Mouse (Mus musculus) spleen, postnatal 4 days (tissue): Measurements from ENCODE around the gene Cdh4.

Source experiments
- DNase-seq, 2 experiments: peaks; one replicate each; pipeline ENCODE4 v3.0.0; 2022; ENCODE audit warnings: low spot score in 2 of 2

The Cdh4 gene

DNA sequence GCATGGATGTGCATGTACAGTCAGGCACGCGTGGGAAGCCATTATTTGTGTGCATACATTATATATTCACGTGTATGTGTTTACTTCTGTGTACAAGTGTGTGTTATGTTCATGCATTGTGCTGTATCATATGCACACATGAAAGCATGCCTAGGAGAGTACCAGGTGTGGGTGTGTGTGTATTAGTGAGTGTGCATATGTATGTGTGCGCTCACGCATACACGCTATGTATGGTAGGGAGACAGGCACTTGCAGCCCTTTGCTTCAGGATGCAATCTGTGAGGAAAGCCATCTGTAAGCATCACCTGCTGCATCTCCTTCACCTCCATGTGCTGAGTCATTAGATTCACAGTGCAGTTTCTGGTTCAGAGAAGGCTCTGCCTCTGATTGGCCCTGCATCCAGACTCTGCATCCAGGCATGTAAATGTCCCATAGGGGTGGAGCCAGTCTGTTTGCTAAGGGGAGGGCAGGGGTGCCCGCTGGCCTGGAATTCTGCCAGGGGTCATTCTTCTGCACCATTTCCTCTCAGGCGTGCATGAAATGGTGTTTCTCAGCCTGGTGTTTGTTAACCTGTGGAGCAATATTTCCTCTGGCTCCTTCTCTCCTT, 25.7 kb downstream of the Cdh4 start:
- no peak for DNase-seq

GRCm38 (mm10) chr2:179476622-179477021, 34.4 kb downstream of the Cdh4 start:
- no peak for DNase-seq

DNA sequence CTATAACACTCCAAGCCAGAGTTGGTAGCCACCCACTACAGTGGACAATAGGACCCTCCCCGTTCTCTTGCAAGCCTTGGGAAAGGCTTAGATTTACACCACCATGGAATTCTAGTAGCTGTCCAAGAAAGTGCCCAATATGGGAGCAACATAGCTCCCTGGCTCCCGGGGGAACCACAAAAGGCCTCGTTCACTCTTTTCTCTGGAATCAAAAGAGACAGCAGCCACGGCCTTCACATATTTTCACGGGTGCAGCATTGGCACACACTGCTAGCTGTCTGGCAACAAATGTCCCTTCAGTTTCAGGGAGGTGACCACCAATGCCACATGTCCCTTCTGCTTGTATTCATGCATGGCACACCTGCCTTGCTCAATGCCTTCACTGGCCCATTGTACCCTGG, 38.6 kb downstream of the Cdh4 start:
- DNase-seq, result no peak

DNA sequence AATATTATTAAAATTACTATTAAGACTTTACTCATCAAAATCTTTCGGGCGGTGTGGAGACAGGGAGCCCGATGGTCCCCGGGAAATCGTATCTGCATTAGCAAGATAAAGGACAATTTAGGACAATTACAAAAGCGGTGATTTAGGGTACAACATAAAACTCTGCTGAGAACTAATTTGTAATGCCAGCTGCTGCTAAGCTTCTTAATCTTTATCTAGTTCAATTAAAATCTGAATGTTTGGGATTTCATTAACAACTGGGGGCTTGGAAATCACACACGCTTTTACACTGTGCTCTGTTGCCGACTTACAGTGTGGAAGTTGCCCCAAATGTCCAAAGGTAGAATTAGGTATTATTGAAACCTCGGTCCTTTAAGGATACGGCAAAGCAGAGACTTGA, 39.1 kb downstream of the Cdh4 start:
- no peak for DNase-seq

DNA sequence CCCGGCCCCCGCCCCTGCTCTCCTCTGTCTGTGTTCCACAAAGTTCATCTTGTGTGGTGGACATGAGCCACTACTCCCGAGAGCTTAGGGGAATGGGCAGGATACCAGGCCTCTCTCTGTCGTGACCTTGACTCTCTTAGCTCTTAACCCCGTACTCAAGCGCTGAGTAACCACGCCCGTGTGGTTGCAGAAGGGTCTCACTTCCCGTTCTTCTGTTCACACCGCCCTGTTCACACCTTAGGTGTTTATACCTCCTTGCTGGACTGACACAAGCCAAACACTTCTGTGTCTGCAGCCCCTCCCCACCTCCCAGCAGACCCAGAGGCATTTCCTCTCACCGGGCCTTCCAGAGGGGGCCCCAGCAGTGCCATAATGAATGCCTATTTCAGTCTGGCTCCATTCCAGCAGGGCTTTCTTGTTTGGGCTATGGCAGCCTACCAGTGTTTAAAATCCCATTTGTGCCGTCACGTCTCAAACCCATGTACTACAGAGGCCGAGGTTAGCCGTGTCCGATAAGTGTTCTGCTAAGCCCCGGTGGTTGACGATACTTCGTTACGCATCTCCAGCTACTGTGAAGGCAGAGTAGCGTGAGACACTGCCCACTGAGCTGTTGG, 46.4 kb downstream of the Cdh4 start:
- no peak for DNase-seq

DNA sequence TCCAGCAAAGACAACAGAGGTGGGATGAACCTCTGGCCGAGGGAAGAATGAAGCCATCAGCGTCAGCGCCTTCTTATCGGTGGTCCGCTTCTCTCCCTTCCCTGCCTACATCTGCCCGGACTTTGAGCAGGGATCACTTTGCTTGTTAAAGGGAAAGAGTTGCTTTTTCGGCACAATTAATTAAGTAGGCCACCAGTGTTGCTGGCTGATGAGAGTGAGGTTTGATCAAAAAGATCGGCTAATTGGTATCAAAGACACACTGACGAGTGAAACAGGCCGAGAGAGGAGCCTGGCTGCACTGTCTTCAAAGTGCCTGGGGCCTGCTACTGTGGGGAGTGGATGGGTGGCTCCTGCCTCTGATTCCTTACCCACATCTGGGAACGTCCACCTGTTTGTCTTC, 49.7 kb downstream of the Cdh4 start:
- DNase-seq, result no peak

GRCm38 (mm10) chr2:179494276-179494675, 52.0 kb downstream of the Cdh4 start:
- no peak for DNase-seq

GRCm38 (mm10) chr2:179510439-179510838, 68.2 kb downstream of the Cdh4 start:
- no peak for DNase-seq

DNA sequence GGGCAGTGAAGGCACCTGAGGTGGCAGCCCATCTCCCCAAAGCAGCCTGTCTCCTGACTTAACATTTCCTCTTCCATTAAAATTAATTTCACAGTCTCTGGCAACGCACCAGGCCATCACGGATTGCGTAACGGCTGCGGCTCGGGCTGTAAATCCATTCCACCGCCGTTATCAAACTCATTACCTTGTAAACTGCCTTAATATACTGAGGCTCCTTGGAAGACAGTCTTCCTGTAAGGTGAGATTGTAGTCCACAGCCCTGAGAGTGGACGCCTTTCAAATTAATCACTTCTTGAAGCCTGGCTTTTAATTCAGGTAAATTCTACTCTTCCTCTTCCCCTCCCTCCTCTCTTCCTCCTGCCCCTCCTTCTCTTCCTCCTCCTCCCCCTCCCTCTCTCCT, 74.3 kb downstream of the Cdh4 start:
- DNase-seq, result no peak

DNA sequence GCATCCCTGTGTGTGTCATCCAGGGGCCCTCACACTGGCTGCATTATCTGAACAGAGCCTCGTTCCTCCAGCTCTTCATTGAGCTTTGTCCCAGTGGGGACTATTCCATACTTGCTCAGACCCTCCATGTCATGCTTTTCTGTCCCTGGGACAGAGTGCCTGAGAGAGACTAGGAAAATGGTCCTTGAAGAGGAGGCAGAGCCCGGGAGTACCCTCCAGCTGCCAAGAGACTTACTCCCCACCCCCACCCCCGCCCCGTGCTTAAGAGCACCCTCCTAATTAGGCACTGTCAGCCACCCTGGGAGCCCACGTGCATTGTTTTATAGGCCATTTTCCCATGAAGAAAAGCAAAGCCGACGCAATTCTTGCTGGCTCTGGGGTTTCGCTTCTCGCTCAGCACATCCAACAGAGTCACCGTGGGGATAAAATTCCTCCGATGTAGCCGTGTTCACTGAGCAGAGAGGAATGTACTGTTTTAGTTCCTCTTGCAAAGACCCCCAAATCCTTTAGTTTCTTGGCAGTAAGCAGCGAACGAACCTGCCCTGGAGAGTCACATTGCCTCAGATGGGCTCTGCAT, 76.3 kb downstream of the Cdh4 start:
- no peak for DNase-seq

DNA sequence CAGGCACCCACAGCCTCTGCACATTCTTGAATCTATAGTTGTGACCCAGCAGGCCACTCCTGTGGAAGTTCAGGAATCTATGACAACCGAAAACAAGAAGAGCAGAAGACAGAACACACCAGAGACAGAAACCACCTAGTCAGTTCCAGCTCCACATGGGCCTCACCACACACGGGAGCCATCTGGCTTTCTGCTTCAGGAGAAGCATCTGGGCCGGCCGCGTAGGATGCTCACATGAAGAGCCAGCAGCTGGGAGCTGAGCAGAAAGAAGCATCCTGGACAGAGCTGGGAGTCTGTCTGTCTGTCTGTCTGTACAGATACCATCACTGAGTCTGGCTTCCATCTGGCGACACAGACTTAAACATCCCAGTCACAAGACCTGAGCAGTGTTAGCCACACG, 76.9 kb downstream of the Cdh4 start:
- DNase-seq, result no peak

- no peak for DNase-seq
These were observed 77.7 kb downstream of the Cdh4 start for GRCm38 (mm10) chr2:179519931-179520330.

DNA sequence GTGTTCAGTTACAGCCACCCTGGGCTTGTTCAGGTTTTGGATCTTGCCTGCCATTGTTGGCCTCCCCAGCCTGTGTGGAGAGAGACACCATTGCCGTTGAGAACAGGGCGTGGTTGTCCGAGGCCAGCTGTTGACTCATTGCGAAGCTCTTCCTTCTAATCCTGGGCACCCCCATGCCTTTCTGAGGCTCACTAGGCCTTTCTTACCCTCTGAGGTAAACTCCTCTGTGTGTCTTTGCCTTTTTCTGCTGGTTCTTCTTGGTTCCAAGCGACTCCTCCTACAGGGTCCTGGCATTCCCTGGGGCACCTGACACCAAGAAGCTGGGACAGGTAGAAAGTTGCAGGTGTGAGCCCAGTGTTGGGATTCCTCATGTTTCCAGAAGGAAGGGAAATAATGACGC, 78.7 kb downstream of the Cdh4 start:
- no peak for DNase-seq

DNA sequence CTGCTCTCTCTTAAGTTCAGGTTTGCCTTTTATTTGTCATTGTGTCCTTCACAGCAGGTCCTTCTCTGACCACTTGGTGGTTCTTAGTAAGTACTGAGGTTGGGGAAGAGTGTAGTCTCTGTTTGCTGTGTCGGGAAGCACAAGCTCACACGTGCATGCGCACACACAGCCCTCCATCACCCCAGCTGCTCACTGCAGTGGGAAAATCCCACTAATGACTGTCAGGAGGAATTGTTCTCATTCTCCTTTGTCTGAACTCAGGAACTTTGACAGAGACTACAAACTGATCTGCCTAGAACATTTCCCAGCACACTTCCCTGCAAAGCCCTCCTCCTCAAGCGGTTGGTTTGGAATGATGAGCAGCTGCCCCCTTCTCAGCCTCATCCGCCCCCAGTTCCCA, 79.2 kb downstream of the Cdh4 start:
- DNase-seq, result no peak

GRCm38 (mm10) chr2:179522141-179522540, 79.9 kb downstream of the Cdh4 start:
- no peak for DNase-seq

- no peak for DNase-seq
These were observed 84.7 kb downstream of the Cdh4 start for GRCm38 (mm10) chr2:179526976-179527375.

DNA sequence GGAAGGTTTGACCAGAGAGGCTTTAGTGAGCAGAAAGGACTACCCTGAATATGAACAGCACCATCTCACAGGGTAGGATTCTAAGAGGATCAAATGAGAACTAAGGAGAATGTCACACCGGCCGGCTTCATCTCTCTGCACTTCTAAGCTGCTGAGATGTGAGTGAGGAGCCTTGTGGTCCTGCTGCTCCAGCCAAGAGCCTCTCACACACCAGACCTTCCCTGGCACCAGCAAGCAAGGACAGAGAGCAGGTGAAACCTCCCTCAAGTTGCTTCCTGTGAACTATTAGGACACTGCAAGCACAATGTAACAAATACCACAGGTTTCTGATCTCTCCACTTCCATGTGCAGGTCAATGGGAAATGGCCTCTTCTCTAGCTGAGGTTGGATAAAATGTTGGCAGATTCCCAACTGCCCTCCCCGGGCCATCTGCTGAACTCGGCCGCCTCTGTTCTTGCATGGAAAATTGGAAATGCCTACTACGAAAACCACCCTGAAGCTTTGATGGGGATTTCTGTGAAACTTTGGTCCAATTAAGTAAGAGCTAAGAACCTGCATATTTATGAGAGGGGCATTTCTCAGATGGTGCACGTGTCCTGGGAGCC, 88.3 kb downstream of the Cdh4 start:
- DNase-seq, result no peak

- no peak for DNase-seq
These were observed 91.0 kb downstream of the Cdh4 start for GRCm38 (mm10) chr2:179533196-179533595.

DNA sequence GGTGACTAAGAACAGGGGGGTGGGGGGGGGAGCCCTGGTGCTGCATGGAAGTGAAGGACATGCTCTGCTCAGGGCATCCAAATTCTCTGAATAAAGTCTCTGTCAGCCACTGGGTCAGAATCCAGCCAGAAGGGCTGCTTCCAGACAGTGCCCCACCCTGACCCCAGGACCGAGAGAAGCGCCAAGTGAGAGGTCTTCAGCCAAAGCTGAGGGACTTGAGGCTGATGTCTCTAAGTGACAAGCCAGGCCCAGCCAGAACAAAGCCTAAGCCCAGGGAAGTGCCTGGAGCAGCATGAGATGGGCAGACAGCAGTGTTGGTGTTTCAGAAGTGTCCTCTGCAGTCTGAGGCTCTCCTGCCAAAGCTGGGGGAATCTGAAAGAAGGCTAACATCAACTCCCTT, 91.7 kb downstream of the Cdh4 start:
- no peak for DNase-seq

GRCm38 (mm10) chr2:179535204-179535603, 93.0 kb downstream of the Cdh4 start:
- DNase-seq, result no peak

DNA sequence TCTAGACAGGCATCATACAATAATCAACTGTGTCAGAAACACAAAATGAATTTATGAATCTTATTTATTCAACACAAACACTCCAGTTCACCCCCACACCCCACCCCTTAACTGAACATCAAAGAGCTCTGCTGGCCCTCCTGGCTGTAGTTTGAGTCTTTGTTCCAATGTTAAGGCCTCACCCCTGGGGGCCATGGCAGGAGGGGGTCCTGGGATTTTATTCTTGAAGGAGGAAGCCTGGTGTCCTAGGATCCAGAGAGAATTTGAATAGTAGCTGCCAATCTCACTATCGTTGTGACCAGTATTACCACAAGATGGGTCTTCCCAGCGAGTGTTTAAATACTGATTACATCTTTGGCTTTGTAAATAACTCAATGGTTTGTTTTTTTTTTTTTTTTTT, 94.5 kb downstream of the Cdh4 start:
- DNase-seq, result no peak

GRCm38 (mm10) chr2:179537390-179537789, 95.2 kb downstream of the Cdh4 start:
- DNase-seq, result no peak

DNA sequence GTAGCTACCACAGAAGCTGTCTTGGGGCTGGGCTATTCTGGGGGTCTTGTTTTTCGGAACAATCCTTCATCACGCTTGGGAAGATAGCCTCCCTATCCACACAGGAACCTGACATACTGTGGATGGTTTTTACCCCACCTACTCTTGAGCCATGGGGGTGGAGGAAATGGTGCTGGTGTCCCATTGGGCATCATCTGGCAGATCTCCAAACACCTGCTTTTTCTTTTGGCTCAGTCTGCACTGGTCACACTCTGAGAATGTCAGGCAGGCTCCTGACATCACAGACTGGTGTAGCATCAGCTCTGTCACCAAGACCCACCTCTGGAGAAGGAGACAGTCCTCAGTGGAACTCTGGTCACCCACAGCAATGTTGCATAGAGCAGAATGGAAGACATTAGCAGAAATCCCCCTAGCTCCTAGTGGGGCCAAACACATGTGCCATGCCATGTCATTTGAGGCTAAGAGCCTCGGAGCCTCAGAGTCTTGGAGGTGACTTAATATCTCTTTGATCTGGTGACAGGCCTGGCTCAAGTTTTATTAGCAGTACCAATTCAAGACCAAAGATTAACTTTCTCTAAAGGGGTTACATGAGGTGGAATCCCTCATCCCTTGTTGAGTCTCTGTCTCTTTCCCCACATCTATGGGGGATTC, 95.7 kb downstream of the Cdh4 start:
- DNase-seq, result no peak
